Mouse (Mus musculus) heart, embryonic 11.5 days (tissue): ENCODE results near the gene Zbtb9. TPM values are rescaled to one million over a fixed set of nuclear protein-coding genes. Genes with fewer than 3 reads are reported as not detected.

Source experiments
- ATAC-seq: fragments of 200-750 bp; cut with Nextera tagmentation; replicated peaks from 2 replicates; pipeline ENCODE4 v1.8.0; 2017; ENCODE audit warnings: moderate library complexity; ENCODE audit not compliant: insufficient number of reproducible peaks, low FRiP score, low TSS enrichment
- H3K27ac ChIP-seq: fragments of 300-500 bp; sonication (generic); 2 replicates; pipeline ENCODE4 v1.5.1; 2014; ENCODE audit warnings: mild to moderate bottlenecking, low read depth, low read length
- H3K27me3 ChIP-seq: fragments of 300-500 bp; sonication (generic); 2 replicates; pipeline ENCODE4 v1.6.1; 2014; ENCODE audit warnings: mild to moderate bottlenecking, low read length, mixed read lengths; ENCODE audit not compliant: control insufficient read depth, insufficient read depth
- H3K36me3 ChIP-seq: fragments of 300-500 bp; sonication (generic); 2 replicates; pipeline ENCODE4 v1.6.1; 2014; ENCODE audit warnings: mild to moderate bottlenecking, low read length, moderate library complexity, mixed read lengths; ENCODE audit not compliant: control insufficient read depth, insufficient read depth
- H3K4me1 ChIP-seq: fragments of 300-500 bp; sonication (generic); 2 replicates; pipeline ENCODE4 v1.6.1; 2014; ENCODE audit warnings: low read length; ENCODE audit not compliant: control insufficient read depth, insufficient read depth
- H3K4me2 ChIP-seq: fragments of 300-500 bp; sonication (generic); 2 replicates; pipeline ENCODE4 v1.6.1; 2014; ENCODE audit warnings: mild to moderate bottlenecking, moderate library complexity
- H3K4me3 ChIP-seq: fragments of 300-500 bp; sonication (generic); 2 replicates; pipeline ENCODE4 v1.5.1; 2014; ENCODE audit warnings: low read depth, low read length
- H3K9ac ChIP-seq: fragments of 300-500 bp; sonication (generic); 2 replicates; pipeline ENCODE4 v1.6.1; 2014; ENCODE audit warnings: mild to moderate bottlenecking, low read depth, low read length, moderate library complexity
- H3K9me3 ChIP-seq: fragments of 300-500 bp; sonication (generic); replicated peaks from 2 replicates; pipeline ENCODE4 v1.6.1; 2016; ENCODE audit warnings: low read length; ENCODE audit not compliant: control insufficient read depth
- WGBS: fragments of 180-500 bp; shearing (Covaris S2); extraction: QIAGEN DNeasy Blood & Tissue Kit; methylation state at CpG from one replicate; pipeline ENCODE4 v1.1.7; 2014; ENCODE audit not compliant: insufficient replicate concordance; 5-methylcytosine and 5-hydroxymethylcytosine counted together
- microRNA-seq: library from miRNA; unstranded; fragments of <30 nt; microRNA quantifications from one replicate; pipeline ENCODE4, GENCODE M21; 2016; ENCODE audit warnings: borderline number of aligned reads
- polyA plus RNA-seq: library from polyadenylated mRNA; unstranded; fragments of >200 nt; fragmentation: Nextera tagmentation; extraction: Ambion mirVana; gene quantifications from 2 replicates; pipeline ENCODE4 v1.2.1, GENCODE M21; 2014

Zbtb9 gene
- polyA plus RNA-seq, 1 experiment from 2014 or later = 6.8 TPM

GRCm38 (mm10) chr17:27056170-27056569, 83.2 kb downstream of the Zbtb9 start:
- Histone ChIP-seq H3K27ac (peak overlapping the region; percentile 89), H3K9me3 (no peaks in the 10 kb centered on the region), H3K36me3 (no peaks in the 10 kb centered on the region), H3K27me3 (peaks cover 15% of the 10 kb centered on the region), H3K4me1 (peaks cover 16% of the 10 kb centered on the region), H3K4me3 (peak overlapping the region; percentile 59), H3K9ac (peak overlapping the region; percentile 83), H3K4me2 (peak overlapping the region; percentile 98)
- ATAC-seq = peak; percentile 40; the same call in 1 of the 2 replicates
- WGBS = 0% methylated on average over 13 of the region's 13 CpGs

GRCm38 (mm10) chr17:27056812-27057516, 84.0 kb downstream of the Zbtb9 start, which contains the start of gene Itpr3:
Itpr3 (plus strand) TSS chr17:27057304.
- Histone ChIP-seq H3K27ac (peak within 1 kb of the TSS; percentile 89), H3K9me3 (no peaks in the 10 kb centered on the region), H3K9ac (peak within 1 kb of the TSS; percentile 83), H3K4me1 (peaks cover 12% of the 10 kb centered on the region), H3K36me3 (no peaks in the 10 kb centered on the region), H3K4me3 (peak within 1 kb of the TSS; percentile 59), H3K27me3 (peaks cover 15% of the 10 kb centered on the region), H3K4me2 (peak within 1 kb of the TSS; percentile 98)
- under 1% methylated on average over 65 of the region's 66 CpGs for WGBS
- ATAC-seq = no peak; the same call in 1 of the 2 replicates

GRCm38 (mm10) chr17:27057517-27058055, 84.6 kb downstream of the Zbtb9 start:
- no peak for ATAC-seq
- Histone ChIP-seq H3K4me1 (peaks cover 12% of the 10 kb centered on the region), H3K9me3 (no peaks in the 10 kb centered on the region), H3K27me3 (peaks cover 15% of the 10 kb centered on the region), H3K4me3 (peak overlapping the region; percentile 59), H3K4me2 (peak overlapping the region; percentile 98), H3K9ac (peak overlapping the region; percentile 83), H3K36me3 (no peaks in the 10 kb centered on the region), H3K27ac (peak overlapping the region; percentile 89; the same call in 1 of the 2 replicates)
- 1% methylated on average over 24 of the region's 24 CpGs for WGBS

Small RNAs within 50 kb of the gene (microRNA-seq; reads per million reads assigned to microRNA genes)
- gene Mir3083 (not detected), gene Mir6968 (1.2 reads per million, percentile 17 among the genes with 10 or more reads in this experiment)

Other genes with a start within 250 kb of the Zbtb9 start
- gene Bnip1, start 192.1 kb upstream of the Zbtb9 start, polyA plus RNA-seq = 48.7 and 58.5 TPM in 2 replicates
- 157 and 159 TPM in 2 replicates for gene Nkx2-5, start 128.2 kb upstream of the Zbtb9 start, polyA plus RNA-seq
- gene Kifc5b, start 56.1 kb upstream of the Zbtb9 start, polyA plus RNA-seq = 6.3 and 6.9 TPM in 2 replicates
- gene Phf1, start 40.1 kb upstream of the Zbtb9 start, polyA plus RNA-seq = 5.7 and 5.9 TPM in 2 replicates
- gene Cuta, start 33.6 kb upstream of the Zbtb9 start, polyA plus RNA-seq = 134 and 145 TPM in 2 replicates
- gene Syngap1, start 31.9 kb upstream of the Zbtb9 start, polyA plus RNA-seq = 2.9 and 3.7 TPM in 2 replicates
- 11.0 and 11.4 TPM in 2 replicates for gene Bak1, start 55.8 kb downstream of the Zbtb9 start, polyA plus RNA-seq
- 2.1 and 2.2 TPM in 2 replicates for gene Itpr3, start 84.1 kb downstream of the Zbtb9 start, polyA plus RNA-seq
- 363 and 374 TPM in 2 replicates for gene Uqcc2, start 160.7 kb downstream of the Zbtb9 start, polyA plus RNA-seq
- gene Ip6k3, start 194.6 kb downstream of the Zbtb9 start, polyA plus RNA-seq = 0.15 and 0.26 TPM in 2 replicates
- gene Lemd2, start 231.3 kb downstream of the Zbtb9 start, polyA plus RNA-seq = 6.7 and 8.4 TPM in 2 replicates